Mouse (Mus musculus) right cerebral cortex, postnatal 36 days (tissue): ENCODE measurements around the gene Rnd3.
A peak's percentile ranks its signal among the peaks of the same experiment; 100 is the strongest.

Source experiments
- DNase-seq, 2 experiments: peaks; one replicate each; pipeline ENCODE4 v3.0.0; 2022; ENCODE audit warnings: low spot score in 2 of 2, mixed read lengths in 1 of 2

Rnd3 gene

DNA sequence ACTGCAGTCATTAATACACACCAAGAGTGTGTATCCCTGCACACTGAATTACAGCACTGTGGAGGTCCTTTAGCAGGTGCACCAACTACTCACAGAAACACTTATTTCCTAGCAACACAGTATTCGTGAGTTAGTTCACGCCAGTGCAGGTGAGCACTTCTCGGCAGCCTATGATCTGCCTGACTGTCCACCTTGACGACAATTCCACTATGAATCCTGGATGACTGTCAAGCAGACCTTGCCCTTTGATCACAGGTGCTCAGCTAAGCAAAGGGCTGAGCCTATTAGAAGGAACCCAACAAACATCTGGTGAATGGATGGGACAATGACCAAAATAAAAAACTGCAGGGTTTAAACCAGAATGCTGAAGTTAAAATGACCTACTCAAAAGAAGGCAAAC is 20.8 kb downstream of the Rnd3 start:
- DNase-seq, result no peak

GRCm38 (mm10) chr2:51110271-51110670 is 38.6 kb downstream of the Rnd3 start:
- DNase-seq, result no peak

DNA sequence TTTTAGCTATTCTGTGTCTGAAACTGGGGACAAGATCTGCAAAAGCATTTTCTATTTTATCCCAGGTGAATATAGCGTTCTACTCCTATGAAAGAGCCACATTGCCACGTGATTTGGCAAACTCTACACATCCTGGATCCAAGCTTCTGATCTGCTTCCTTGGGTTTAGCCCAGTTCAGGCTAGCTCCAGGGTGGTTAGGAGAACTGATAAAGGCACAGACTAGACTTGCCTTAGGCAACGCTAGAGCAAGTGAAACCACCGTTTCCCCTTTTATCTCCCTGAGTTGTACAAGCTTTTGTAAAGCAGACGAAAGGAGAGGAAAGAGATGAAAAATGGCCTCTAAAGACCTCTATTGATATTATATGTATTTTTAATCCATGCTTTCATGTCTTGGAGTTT is 40.3 kb downstream of the Rnd3 start:
- no peak for DNase-seq

DNA sequence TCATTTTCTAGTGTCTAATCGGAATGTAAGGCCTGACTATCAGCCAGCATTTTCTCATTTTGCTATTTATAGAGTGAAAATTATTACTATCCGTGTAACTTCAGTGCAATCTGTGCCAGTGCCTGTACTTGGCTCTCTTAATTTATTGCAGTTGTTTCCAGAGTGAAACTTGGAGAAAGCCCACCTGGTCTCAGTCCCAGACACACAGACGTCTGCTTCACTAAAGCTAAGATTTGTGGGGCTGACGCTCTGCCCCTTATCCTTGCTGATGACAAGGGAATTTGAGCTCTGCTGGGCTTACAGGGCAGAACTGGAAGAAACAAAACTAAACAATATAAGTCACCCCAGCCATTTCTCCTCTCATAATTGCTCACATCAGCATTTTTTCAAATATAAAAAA is 47.7 kb downstream of the Rnd3 start:
- no peak for DNase-seq

DNA sequence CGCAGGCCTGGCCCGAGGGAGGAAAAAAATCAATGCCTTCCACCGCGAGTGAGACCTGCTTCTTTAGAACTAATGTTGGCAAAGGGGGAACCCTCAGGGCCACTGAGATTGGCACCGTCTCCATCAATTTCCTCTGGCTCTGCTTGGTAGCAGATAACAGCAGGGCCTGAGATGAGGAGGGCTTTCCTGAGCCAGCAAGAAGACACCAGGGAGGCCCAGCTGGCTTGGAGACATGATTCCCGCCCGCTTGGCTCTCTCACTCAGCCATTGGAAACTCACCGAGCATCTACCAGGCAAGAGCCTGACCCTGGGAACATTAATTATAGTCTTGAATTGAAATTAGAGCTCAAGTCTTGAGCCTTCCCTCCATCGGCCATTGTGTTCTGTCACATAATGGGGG is 48.9 kb downstream of the Rnd3 start:
- DNase-seq, result no peak

DNA sequence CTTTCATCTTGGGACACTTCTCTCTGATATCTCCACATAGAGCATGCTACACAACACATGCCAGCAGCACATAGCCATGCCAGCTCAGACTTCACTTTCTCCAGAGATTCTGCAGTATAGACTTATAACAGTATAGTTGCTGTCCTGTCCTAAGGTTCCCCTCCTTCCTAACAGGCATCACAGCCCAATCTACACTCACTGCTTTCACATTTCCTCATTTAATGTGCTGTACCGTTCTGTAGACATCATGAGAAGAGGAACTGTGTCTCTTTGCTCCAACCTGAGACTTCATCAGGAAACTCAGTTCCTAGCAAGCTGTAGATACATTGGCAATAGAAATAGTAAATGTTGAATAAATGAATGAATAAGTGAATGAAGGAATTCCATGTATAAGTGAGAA is 49.7 kb downstream of the Rnd3 start:
- DNase-seq, result no peak

GRCm38 (mm10) chr2:51090688-51091087 is 58.2 kb downstream of the Rnd3 start:
- DNase-seq, result no peak

- no peak for DNase-seq
Measured at GRCm38 (mm10) chr2:51090049-51090448, 58.9 kb downstream of the Rnd3 start.

DNA sequence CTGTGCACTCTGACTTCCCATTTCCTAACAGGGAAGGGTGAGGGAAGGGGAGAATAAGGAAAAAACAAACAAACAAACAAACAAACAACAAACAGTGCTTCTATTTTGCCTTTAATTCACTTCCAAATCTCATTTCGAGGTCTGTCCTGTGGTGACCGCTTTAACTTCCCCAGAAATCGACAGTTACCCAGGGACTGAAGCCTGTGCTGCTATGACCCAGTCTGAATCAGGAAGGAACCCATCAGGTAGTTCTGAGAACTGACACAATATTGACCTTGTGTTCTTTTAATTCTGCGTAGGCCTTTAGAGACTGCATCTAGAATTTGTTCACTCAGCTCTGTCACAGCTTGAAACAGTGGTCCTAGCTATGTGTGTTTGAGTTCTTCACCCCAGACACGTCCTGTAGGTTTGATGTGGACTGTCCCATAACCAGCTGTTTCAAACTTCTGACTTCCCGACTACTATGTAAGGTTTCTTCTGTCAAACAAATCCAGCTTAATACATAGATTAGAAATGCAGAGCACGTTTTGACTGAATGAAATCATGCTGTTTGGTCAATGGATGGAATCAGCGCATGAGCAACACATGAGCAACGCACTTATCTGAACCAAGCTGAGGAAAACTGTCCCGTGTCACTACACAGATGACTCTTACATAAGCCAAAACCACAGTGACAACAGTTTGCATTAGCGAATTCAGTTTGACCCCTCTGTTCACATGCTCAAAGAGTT is 59.9 kb downstream of the Rnd3 start:
- DNase-seq, result no peak

DNA sequence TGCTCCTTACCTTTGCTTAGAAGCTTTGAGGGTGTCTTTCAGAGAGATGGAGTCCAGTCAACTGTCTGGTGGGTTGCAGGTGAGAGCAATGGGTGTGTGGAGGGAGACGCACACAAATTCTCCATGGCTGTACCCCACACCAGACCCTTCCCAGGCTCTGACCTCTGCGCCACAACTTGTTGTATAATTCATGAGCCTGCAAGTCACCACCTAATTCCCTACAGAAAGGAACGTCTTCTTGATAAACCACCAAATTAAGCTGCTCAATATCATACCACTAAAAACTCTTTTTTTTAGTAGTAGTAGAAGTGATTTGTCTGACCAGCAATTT is 60.8 kb downstream of the Rnd3 start:
- DNase-seq, result no peak

- DNase-seq, result no peak
Measured at GRCm38 (mm10) chr2:51087307-51088122, 61.4 kb downstream of the Rnd3 start.

DNA sequence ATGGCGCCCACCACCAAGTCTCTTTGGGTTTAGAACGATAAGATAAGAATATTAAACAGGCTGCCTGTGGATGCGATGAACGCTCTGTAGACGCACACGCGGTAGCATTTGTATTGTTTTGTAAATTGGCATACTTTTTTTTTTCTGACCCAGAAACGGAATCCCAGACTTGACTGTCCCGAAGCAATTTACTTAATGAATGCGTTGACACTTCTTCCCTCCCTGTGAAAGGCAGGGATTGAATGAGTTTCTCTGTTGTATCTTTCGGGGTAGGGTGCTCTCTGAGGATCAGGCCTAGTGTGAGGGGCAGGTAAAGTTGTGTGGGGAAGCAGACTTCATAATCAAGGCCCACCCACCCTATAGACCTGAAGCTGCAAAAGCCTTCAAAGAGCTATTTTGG is 63.8 kb downstream of the Rnd3 start:
- DNase-seq, result no peak

- DNase-seq, result peak; percentile 2 to 6
Measured at GRCm38 (mm10) chr2:51082714-51083351, 66.1 kb downstream of the Rnd3 start.
